Mouse (Mus musculus): ENCODE data around the gene Lrrc14b.

The Lrrc14b gene

DNA sequence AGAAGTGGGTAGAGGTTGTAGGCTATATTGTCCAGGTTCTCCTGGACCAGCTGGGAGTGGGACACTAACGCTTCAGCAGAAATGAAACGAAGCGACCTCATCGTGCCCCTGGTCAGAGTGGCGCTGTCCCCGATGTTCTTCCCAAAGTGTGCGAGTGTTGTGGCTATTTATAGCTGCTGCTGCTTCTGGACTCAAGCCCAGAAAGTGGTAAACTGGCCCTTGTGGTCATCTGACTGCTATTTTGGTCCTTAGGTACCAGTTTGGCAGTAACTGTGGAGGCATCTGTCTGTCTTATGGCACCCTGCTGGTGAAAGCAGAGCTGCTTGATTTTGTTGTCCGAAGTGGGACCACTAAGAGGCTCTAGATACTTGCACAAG is at the start of gene Lrrc14b:
Gene Lrrc14b (minus strand): TSS at position 147 of the 377 bp plus-strand sequence.
- peak; percentile 25 to 30 for DNase-seq

- peak in 1 of 2 experiments; percentile 4 for DNase-seq
Observed at GRCm38 (mm10) chr13:74399298-74399839, 35.6 kb upstream of the Lrrc14b start, which contains the start of gene Ftl1-ps1. Ftl1-ps1 (plus strand) TSS chr13:74399694.

DNA sequence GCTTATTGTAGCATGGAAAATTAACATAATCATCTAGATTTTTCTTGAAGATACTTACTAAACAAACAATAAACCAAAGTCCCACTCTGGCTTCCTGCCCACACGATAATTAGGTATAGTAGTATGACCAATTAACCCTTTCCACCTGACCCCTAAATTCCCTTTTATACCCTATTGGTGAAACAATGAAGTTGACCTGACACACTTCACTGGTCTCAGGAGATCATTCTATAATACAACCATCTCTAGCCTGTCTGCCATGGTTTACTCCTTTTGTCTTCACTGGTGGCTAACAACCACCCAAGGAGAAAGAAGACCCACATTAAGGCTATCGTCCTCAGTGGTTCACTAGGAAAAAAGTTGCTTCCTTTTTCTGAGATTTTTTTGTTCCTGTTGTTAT is 27.4 kb upstream of the Lrrc14b start:
- DNase-seq, result no peak

DNA sequence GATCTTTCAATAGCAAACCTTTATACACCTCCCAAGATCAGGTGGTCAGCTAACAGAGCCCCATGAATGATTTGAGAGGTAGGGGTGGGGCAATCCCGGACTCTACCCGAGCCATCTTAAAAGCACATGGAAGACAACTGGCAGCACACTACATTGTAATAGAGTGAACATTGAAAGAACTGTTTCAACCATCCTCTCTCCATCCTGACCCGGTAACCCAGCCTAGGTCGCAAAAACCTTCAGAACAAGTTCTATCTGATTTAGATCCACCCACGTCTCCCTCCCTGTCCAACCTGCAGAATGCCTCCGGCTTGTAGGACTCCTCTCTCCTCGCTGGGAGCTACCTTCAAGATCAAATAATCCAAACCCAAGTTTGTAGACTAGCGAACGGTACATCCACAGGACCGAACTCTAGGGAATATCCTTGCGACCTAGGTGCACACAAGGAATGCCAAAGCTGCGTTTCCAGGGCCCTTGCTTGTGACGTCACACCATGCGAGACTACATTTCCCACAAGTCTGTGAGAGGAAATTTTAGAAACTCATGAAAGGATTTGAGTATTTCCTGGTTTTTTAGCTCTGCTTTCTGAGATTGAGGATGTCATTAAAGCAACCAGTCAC is 26.7 kb upstream of the Lrrc14b start, which contains the start of gene Zfp72:
Gene Zfp72 (minus strand): TSS at position 466 of the 620 bp plus-strand sequence.
- peak; percentile 79 to 84 for DNase-seq

GRCm38 (mm10) chr13:74389730-74390129 is 25.9 kb upstream of the Lrrc14b start:
- no peak for DNase-seq

DNA sequence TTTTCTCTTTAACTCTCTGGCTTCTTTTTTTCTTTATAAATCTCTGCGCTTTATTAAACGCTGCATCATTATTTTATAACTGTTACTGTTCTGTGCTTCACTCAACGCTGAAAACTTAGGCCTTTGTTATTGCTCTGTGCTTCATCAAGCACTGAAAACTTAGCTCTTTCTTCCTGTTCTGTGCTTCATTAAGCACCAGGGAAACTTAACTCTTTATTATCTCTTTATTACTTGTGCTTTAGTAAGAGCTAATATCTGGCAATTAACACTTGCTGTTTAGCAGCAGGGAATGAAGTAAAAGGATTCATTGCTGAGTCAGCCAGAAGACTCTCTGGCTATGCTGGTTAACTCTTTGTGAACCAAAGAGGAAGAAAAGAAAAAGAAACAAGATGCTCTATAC is 18.5 kb upstream of the Lrrc14b start:
- DNase-seq, result no peak

DNA sequence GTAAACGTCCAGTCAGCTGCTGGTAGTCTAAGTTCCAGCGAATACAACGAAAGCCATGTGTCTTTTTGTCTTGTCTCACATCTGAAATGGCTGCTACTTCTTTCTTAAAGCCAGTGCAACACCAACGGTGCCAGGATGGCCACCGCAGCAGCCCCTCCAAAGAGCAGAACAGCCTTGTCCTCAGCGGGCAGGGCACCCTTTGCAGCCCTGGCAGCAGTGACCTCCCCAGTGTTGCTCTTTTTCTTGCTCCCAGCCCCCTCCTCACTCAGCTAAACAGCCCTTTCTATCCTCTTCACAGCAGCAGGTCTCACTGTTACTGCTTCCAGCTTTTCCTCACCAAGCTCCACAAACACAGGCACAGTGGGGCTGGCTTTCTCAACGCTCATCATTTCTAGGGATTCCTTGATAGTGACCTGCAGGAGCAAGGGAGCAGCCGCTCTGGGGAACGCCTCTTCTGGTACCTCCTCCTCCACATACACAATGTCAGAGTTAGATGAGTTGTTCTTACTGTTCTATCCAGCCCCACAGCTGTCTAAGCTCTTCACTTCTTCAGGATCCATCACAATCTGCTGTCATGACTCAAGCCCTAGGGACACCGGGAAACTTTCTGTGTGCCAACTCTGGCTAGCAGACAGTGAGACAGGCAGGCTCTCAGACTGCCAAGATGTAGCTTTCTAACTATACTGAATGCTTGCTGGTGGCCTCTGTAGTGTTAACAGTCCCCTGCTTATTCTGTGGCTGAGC is 17.9 kb upstream of the Lrrc14b start:
- DNase-seq, result no peak

DNA sequence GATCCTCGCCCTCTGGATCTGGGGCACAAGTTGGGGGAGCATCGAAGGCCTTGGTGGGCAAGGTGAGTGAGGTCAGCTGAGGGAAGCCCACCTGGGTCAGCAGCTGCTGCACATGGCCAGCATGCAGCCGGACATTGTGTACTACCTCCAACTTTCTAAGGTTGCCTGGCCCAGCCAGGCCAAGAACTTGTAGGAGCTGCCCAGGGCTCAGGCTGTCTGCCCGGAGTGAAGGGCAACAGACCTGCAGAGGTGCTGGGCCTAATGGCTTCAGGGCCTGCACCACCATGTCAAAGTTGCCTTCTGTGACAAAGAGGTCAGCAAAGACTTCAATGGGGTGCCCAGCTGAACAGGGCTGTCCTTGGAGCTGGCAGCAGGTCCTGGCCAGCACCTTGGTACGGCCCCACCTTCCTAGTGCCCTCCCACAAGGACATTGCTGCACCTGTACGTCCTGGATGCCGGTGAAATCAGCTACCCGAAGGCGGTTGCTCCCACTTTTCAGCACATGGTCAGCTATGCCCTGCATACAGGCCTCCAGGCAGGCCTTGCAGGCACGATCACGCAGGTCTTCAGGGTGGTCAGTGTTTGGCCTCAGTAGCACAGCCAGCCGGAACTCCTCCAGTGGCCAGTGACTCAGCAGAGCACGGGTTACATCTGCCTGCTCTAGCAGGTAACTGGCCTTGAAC is 488 bp downstream of the Lrrc14b start:
- no peak for DNase-seq

GRCm38 (mm10) chr13:74362218-74362617 is 1.6 kb downstream of the Lrrc14b start:
- no peak for DNase-seq

DNA sequence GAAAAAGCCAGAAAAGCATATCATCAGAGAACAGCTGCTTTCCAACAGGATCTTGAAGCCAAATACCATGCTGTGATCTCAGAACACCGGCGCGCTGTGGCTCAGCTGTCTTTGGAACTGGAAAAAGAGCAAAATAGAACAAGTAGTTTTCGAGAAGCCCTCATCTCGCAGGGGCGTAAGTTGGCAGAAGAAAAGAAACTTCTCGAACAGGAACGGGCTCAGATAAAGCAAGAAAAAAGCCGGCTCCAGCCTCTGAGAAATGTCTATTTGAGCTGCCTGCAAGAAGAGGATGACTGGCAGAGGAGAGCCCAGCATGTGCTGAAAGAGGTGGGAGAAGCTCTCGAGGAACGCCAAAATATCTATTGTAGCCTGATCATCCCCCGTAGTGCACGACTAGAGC is 7.3 kb downstream of the Lrrc14b start:
- DNase-seq, result no peak

DNA sequence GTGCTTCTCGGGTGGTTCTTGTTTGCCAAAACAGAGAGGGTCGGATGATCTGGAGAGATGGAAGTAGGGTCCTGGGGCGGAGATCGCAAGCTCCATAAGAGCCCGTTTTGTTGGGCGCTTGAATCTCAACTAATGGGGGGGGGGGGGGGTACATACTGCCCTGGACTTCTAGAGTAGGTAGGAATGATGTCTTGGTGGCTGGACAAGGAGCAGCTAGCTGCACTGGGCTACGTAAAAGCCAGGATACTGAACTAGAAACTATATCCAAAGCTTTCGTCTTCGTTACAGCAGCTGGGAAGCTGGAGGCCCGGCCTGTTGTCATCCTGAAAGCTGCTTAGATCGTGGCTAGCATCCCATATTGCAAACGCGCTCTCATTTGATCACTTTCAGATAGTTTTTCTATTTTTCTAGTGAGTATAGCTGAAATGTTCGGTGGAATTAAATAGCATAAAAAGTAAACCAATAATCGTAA is 13.3 kb downstream of the Lrrc14b start:
- no peak for DNase-seq

DNA sequence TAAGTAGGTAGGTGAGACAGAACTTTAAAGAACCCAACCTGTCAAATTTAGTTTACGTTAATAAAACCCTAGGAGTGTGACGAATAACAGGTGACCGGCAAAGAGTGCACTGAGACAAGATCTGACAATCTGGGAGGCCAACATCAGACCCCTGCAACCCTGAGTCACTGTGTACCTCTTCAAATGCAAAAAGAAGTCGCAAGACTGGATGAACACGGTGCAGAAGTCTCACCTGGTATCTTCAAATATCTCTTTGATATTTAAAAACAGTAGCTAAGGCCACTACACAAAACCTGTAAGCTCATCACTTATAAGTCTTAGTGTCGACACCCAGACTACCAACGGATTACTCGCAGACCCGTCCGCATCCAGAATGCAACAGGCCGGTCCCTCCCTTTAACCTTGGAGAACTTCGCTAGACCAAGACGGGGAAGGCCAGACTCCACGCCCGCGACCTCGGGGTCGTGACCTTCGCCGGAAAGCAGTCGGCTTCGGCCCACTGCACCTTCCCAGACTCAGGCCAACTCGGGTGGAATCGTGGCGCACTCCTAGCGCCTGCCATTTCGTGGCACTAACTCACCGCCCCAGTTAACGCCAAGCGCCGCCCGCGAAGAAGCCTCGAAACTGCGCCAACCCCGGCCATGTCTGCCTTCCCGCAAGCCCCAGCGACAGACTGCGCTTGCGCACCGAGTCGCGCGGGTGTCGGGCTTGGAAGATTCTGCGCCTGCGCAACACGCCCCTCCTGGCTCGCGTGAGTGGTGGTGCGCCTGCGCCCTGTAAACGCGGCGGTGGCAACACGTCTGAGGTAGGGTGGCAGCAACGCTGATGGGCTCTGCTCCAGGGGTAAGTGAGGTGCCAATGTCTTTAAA is 14.0 kb downstream of the Lrrc14b start, which contains the start of the genes Sdha and Ccdc127:
Gene Sdha (minus strand): TSS at position 715 of the 869 bp plus-strand sequence.
Gene Ccdc127 (plus strand): TSS at position 744 of the 869 bp plus-strand sequence.
- DNase-seq, result peak; percentile 95 to 96

- DNase-seq, result peak in 1 of 2 experiments; percentile 40
Observed at GRCm38 (mm10) chr13:74341036-74341435, 22.8 kb downstream of the Lrrc14b start.

DNA sequence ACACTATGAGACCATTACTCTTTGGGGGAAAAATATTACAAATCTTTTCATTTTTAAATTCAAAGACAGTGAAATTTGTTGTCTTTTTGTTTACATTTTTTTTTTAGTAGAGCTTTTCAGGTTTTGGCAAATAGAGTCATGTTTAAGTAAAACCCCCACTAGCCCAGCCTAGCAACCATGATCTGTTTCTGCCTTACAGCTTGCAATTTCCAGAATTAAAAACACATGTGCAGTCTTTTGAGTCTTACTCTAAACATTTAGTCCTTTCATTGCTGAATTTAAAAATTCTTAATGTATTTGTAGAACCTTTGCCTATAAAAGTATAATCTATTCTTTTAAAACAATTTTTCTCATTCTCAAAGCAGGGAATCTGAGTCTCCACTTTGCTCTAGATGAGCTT is 34.5 kb downstream of the Lrrc14b start:
- DNase-seq, result no peak

GRCm38 (mm10) chr13:74317170-74317849 is 46.5 kb downstream of the Lrrc14b start, which contains the start of gene Pdcd6:
Pdcd6 (minus strand) TSS chr13:74317580.
- DNase-seq, result peak; percentile 98 to 99

- DNase-seq, result no peak
Observed at GRCm38 (mm10) chr13:74316789-74317169, 47.0 kb downstream of the Lrrc14b start.

DNA sequence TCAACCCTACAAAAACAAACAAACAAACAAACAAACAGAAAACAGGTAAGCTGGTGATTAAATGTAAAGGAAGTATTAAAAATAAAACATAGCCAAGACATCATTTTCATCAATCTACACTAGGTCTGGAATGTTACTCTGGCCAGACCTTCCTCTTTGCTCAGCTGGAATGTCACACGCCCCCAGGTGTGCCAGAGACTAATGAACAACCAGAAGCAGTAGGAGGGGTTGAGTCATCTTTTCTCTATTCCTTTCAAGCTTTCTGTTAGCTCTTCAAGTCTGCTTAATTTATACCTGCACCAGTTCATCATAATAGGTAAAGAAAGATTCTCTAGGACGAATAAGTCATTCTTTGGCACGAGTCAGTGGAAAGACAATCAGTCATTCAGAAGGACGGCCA is 47.4 kb downstream of the Lrrc14b start:
- DNase-seq, result no peak

DNA sequence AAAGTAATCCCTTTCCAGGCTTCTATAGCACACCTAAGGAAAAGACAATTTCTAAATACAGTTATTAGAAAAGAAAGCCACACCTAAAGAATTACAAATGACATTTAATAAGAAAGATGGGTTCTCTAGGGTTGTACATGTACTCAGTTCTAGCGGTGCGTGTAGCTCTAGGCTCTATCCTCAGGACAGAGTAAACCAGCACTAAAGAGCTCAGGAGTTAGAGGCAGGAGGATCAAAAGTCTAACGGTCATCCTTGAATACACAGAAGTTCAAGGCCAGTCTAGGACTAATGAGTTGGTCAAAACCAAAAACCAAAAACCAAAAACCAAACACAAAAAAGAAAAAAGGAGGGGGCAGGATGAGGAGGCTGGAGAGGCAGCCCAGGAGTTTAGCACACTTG is 49.2 kb downstream of the Lrrc14b start:
- no peak for DNase-seq
